Mouse (Mus musculus) lung, postnatal 0 days (tissue): ENCODE data around the gene 1810024B03Rik. TPM values are rescaled to one million over a fixed set of nuclear protein-coding genes. Genes with fewer than 3 reads are reported as not detected.
A peak's percentile ranks its signal among the peaks of the same experiment; 100 is the strongest.

Experiments used
- ATAC-seq: fragments of 200-750 bp; cut with Nextera tagmentation; 2 replicates; pipeline ENCODE4 v1.8.0; 2017; ENCODE audit warnings: moderate library complexity
- DNase-seq: peaks from one replicate; pipeline ENCODE4 v3.0.0-alpha.2; 2016; ENCODE audit warnings: low spot score
- H3K27ac ChIP-seq: fragments of 300-500 bp; sonication (generic); 2 replicates; pipeline ENCODE4 v1.5.1; 2014; ENCODE audit warnings: antibody characterized with exemption, mild to moderate bottlenecking, low read length, mixed read lengths
- H3K27me3 ChIP-seq: fragments of 300-500 bp; sonication (generic); replicated peaks from 2 replicates; pipeline ENCODE4 v1.6.1; 2014; ENCODE audit warnings: low read length, mixed read lengths; ENCODE audit not compliant: insufficient read depth
- H3K36me3 ChIP-seq: fragments of 300-500 bp; sonication (generic); 2 replicates; pipeline ENCODE4 v1.6.1; 2014; ENCODE audit warnings: low read length, mixed read lengths; ENCODE audit not compliant: insufficient read depth
- H3K4me1 ChIP-seq: fragments of 300-500 bp; sonication (generic); 2 replicates; pipeline ENCODE4 v1.6.1; 2014; ENCODE audit warnings: antibody characterized with exemption, low read depth, low read length, mixed read lengths; ENCODE audit not compliant: insufficient read depth
- H3K4me2 ChIP-seq: fragments of 300-500 bp; sonication (generic); replicated peaks from 2 replicates; pipeline ENCODE4 v1.6.1; 2014; ENCODE audit warnings: low read depth, mild to moderate bottlenecking, low read length, moderate library complexity, mixed read lengths
- H3K4me3 ChIP-seq: fragments of 300-500 bp; sonication (generic); 2 replicates; pipeline ENCODE4 v1.5.1; 2014; ENCODE audit warnings: low read depth, low read length
- H3K9ac ChIP-seq: fragments of 300-500 bp; sonication (generic); replicated peaks from 2 replicates; pipeline ENCODE4 v1.6.1; 2014; ENCODE audit warnings: low read depth, mild to moderate bottlenecking
- H3K9me3 ChIP-seq: fragments of 300-500 bp; sonication (generic); 2 replicates; pipeline ENCODE4 v1.6.1; 2016; ENCODE audit warnings: low read length, mixed read lengths
- CTCF ChIP-seq: IDR thresholded peaks from 2 replicates; pipeline ENCODE4 v1.5.1; 2016; ENCODE audit warnings: antibody characterized with exemption, mild to moderate bottlenecking
- EP300 ChIP-seq: IDR thresholded peaks from 2 replicates; pipeline ENCODE4 v1.6.1; 2016; ENCODE audit warnings: antibody characterized with exemption, mild to moderate bottlenecking, control low read depth
- WGBS: fragments of 180-500 bp; shearing (Covaris S2); extraction: QIAGEN DNeasy Blood & Tissue Kit; methylation state at CpG from one replicate; pipeline ENCODE4 v1.1.7; 2014; 5-methylcytosine and 5-hydroxymethylcytosine counted together
- polyA plus RNA-seq: library from polyadenylated mRNA; unstranded; fragments of >200 nt; fragmentation: Nextera tagmentation; extraction: Ambion mirVana; gene quantifications from 2 replicates; pipeline ENCODE4 v1.2.1, GENCODE M21; 2015

Gene 1810024B03Rik
- polyA plus RNA-seq, 1 experiment from 2014 or later = 2.0 TPM

GRCm38 (mm10) chr2:127142577-127143157 lies 65.4 kb downstream of the 1810024B03Rik start:
- no peaks in the 10 kb centered on the region for H3K9me3 ChIP-seq
- ATAC-seq (peak; percentile 1; the same call in 1 of the 2 replicates), DNase-seq (no peak)
- 12% methylated on average over 6 of the region's 6 CpGs for WGBS
- TF ChIP-seq CTCF (no peak), EP300 (no peak)
- H3K27ac ChIP-seq = no peak overlapping the region
- peak overlapping the region; percentile 56 for H3K4me3 ChIP-seq
- H3K27me3 ChIP-seq = no peaks in the 10 kb centered on the region
- peak overlapping the region; percentile 82 for H3K4me2 ChIP-seq
- peaks cover 4% of the 10 kb centered on the region; the same call in 1 of the 2 replicates for H3K36me3 ChIP-seq
- peak overlapping the region; percentile 55 for H3K9ac ChIP-seq
- peaks cover 6% of the 10 kb centered on the region; the same call in 1 of the 2 replicates for H3K4me1 ChIP-seq

DNA sequence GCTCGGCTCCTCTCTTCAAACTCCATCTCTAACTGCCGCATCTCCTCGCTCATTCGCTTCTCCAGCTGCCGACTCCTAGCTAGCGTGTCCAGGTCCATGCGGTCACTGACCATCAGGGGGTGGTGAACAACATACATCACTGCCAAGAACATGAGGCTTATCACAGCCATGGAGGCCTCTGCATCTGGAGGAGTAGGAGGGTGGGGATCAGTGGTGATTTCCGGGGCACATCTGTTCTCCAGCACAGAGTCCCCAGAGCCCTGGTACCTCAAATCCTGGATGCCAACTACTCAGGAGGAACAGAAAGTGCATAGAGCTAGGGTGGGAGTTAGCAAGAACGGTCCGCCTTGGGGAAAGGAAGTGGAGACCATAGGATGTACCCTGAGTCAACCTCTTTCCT lies 66.0 kb downstream of the 1810024B03Rik start:
- DNase-seq (no peak), ATAC-seq (no peak)
- Histone ChIP-seq H3K27me3 (no peaks in the 10 kb centered on the region), H3K36me3 (peaks cover 4% of the 10 kb centered on the region; the same call in 1 of the 2 replicates), H3K9ac (no peak overlapping the region), H3K27ac (no peak overlapping the region), H3K4me1 (peaks cover 6% of the 10 kb centered on the region; the same call in 1 of the 2 replicates), H3K4me3 (no peak overlapping the region; the same call in 1 of the 2 replicates), H3K9me3 (no peaks in the 10 kb centered on the region), H3K4me2 (peak overlapping the region; percentile 82)
- no peak for TF ChIP-seq CTCF
- no peak for TF ChIP-seq EP300
- WGBS = 76% methylated on average over 10 of the region's 10 CpGs

GRCm38 (mm10) chr2:127140011-127140410 lies 68.1 kb downstream of the 1810024B03Rik start:
- H3K4me1 ChIP-seq = peaks cover 6% of the 10 kb centered on the region; the same call in 1 of the 2 replicates
- 95% methylated on average over 7 of the region's 7 CpGs for WGBS
- H3K4me2 ChIP-seq = no peak overlapping the region
- H3K27me3 ChIP-seq = no peaks in the 10 kb centered on the region
- no peak overlapping the region for H3K4me3 ChIP-seq
- H3K9me3 ChIP-seq = no peaks in the 10 kb centered on the region
- TF ChIP-seq CTCF (no peak), EP300 (no peak)
- no peak overlapping the region for H3K27ac ChIP-seq
- ATAC-seq (no peak), DNase-seq (no peak)
- no peak overlapping the region for H3K9ac ChIP-seq
- H3K36me3 ChIP-seq = peaks cover 4% of the 10 kb centered on the region; the same call in 1 of the 2 replicates

DNA sequence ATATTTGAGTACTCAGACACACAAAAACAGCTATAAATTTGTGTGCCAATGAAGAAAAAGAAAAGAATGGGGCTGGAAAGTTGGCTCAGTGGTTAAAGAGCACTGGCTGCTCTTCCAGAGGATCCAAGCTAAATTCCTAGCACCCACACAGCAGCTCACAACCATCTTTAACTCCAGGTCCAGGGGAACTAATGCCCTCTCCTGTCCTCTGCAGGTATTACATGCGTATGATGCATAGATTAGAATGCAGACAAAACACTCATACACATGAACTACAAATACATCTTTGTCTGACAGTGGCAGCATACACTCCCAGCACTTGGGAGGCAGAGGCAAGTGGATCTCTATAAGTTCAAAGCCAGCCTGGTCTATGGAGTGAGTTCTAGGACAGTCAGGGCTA lies 68.5 kb downstream of the 1810024B03Rik start:
- H3K4me3 ChIP-seq = no peak overlapping the region
- ATAC-seq (no peak), DNase-seq (no peak)
- no peak overlapping the region for H3K9ac ChIP-seq
- H3K4me2 ChIP-seq = no peak overlapping the region
- TF ChIP-seq CTCF (peak; percentile 30; the same call in 1 of the 2 replicates), EP300 (no peak)
- no peak overlapping the region for H3K27ac ChIP-seq
- peaks cover 6% of the 10 kb centered on the region; the same call in 1 of the 2 replicates for H3K4me1 ChIP-seq
- 100% methylated on average over 1 of the region's 1 CpGs for WGBS
- no peaks in the 10 kb centered on the region for H3K9me3 ChIP-seq
- no peaks in the 10 kb centered on the region for H3K27me3 ChIP-seq
- peaks cover 4% of the 10 kb centered on the region; the same call in 1 of the 2 replicates for H3K36me3 ChIP-seq

DNA sequence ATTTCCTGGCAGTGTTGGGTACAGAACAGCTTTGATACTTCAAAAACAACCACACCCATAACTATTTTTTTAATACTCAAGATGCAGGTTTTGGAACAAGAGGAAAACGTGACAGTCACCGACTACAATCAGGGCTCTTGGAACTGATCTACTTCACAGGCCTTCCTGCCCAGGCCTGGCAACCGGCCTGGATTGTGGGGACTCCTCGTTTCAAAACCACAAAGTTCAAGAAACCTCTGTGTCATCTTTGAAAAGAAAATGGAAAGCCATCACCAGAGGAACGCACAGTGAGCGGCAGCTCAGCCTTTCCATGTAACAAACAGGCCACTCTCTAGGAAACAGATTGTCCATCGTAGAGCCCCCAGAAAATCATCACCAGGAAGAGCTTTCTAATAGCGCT lies 69.0 kb downstream of the 1810024B03Rik start:
- Histone ChIP-seq H3K4me2 (no peak overlapping the region), H3K9ac (no peak overlapping the region), H3K9me3 (no peaks in the 10 kb centered on the region), H3K36me3 (peaks cover 4% of the 10 kb centered on the region; the same call in 1 of the 2 replicates), H3K27me3 (no peaks in the 10 kb centered on the region), H3K4me1 (peaks cover 10% of the 10 kb centered on the region; the same call in 1 of the 2 replicates), H3K4me3 (no peak overlapping the region), H3K27ac (peak overlapping the region; percentile 6; the same call in 1 of the 2 replicates)
- 68% methylated on average over 8 of the region's 8 CpGs for WGBS
- DNase-seq (no peak), ATAC-seq (no peak)
- TF ChIP-seq CTCF (no peak), EP300 (no peak)

- Histone ChIP-seq H3K4me2 (no peak overlapping the region), H3K4me1 (peaks cover 11% of the 10 kb centered on the region; the same call in 1 of the 2 replicates), H3K27me3 (no peaks in the 10 kb centered on the region), H3K9ac (no peak overlapping the region), H3K27ac (peak overlapping the region; percentile 6; the same call in 1 of the 2 replicates), H3K4me3 (no peak overlapping the region), H3K36me3 (peaks cover 4% of the 10 kb centered on the region; the same call in 1 of the 2 replicates), H3K9me3 (no peaks in the 10 kb centered on the region)
- TF ChIP-seq EP300 (no peak), CTCF (no peak)
- WGBS = 73% methylated on average over 4 of the region's 4 CpGs
- ATAC-seq = no peak
- DNase-seq = no peak
Observed at GRCm38 (mm10) chr2:127138449-127138848, 69.6 kb downstream of the 1810024B03Rik start.
